Mouse (Mus musculus) erythroblast, embryonic 14.5 days (primary cell): ENCODE measurements around the gene Raet1e.

Experiments
- GATA1 ChIP-seq: IDR thresholded peaks from 2 replicates; pipeline ENCODE4 v1.6.1; 2012; ENCODE audit warnings: low read length, inconsistent platforms, mixed read lengths
- TAL1 ChIP-seq: IDR thresholded peaks from 3 replicates; pipeline ENCODE4 v1.6.1; 2012; ENCODE audit warnings: low read length, inconsistent platforms, mixed read lengths

GRCm38 (mm10) chr10:22302344-22303057 is 144.1 kb downstream of the Raet1e start:
- TF ChIP-seq GATA1 (no peak), TAL1 (no peak)
